Mouse (Mus musculus) forebrain, embryonic 10.5 days (tissue): ENCODE data around the gene 4933415A04Rik. TPM values are rescaled to one million over a fixed set of nuclear protein-coding genes. Genes with fewer than 3 reads are reported as not detected.

Experiments
- polyA plus RNA-seq: library from polyadenylated mRNA; unstranded; fragments of >200 nt; fragmentation: Nextera tagmentation; extraction: Ambion mirVana; gene quantifications from 2 replicates; pipeline ENCODE4 v1.2.1, GENCODE M21; 2016

Gene 4933415A04Rik
- polyA plus RNA-seq, 1 experiment from 2014 or later: 10.7 TPM

Other genes starting within 250 kb of the 4933415A04Rik start
- gene Pttg1, start 160.8 kb upstream of the 4933415A04Rik start, polyA plus RNA-seq: 83.0 and 84.6 TPM in 2 replicates
- 52.0 and 53.7 TPM in 2 replicates for gene Slu7, start 153.3 kb upstream of the 4933415A04Rik start, polyA plus RNA-seq
- 0.71 and 1.2 TPM in 2 replicates for gene C1qtnf2, start 112.8 kb upstream of the 4933415A04Rik start, polyA plus RNA-seq
- gene Ccnjl, start 58.3 kb upstream of the 4933415A04Rik start, polyA plus RNA-seq: 34.8 and 36.9 TPM in 2 replicates
- not detected in 2 replicates for gene Fabp6, start 14.5 kb downstream of the 4933415A04Rik start, polyA plus RNA-seq
- 24.7 and 25.5 TPM in 2 replicates for gene Pwwp2a, start 95.0 kb downstream of the 4933415A04Rik start, polyA plus RNA-seq
- gene Ttc1, start 161.0 kb downstream of the 4933415A04Rik start, polyA plus RNA-seq: 78.3 and 80.9 TPM in 2 replicates